Mouse (Mus musculus) forelimb bud, embryonic 11.5 days (tissue): ENCODE results near the gene Spg11.

Experiments used
- DNase-seq: peaks from one replicate; pipeline ENCODE4 v3.0.0-alpha.2; 2012; ENCODE audit warnings: low read depth, low spot score

Spg11 gene

DNA sequence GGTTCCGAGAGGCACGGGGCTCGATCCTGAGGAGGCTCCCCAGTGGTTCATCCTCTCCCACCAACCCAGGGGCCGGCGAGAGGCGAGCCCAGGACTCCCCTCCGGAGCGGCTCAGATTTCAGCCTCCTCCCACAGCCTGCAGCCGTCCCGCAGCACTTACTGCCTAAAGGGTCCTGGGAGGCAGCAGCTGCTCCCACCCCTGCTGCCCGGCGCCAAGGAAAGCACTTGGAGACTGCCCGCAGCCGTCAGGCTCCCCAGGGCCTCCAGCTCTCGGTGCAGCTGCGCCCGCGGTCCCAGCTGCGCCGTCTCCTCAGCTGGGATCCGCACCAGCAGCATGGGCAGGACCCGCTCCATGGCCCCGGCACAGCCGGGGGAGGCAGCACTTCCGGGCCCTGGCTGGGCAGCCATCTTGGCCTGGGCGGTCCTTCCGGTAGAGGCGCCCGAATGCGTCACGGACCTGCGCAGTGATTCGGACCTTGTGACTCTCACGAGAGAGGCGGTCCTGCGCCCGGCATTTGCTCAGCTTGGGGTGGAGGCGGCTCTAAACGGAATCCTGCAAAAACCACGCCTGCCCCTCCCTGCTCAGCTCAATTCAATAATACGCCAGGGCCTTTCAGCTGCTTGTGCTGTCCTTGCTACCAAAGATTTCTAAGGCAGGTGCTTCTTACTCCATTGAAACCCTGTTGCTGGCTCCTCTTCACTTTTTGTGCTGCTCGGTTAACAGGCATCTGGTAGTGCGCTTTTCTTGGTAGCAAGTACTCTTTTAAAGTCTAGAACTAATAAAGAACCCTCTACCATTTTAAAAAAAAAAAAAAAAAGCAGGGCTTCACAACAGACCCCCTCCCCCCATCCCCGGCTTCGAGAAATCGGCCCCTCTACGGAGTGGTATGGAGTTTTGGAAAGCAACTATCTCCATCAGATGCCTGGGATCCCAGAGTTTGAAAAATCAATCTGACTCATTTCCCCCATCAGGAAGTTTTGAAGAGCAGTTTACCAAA, at the start of gene Spg11:
Gene Spg11 (minus strand): TSS at position 426 of the 998 bp plus-strand sequence.
- DNase-seq: peak; percentile 97

DNA sequence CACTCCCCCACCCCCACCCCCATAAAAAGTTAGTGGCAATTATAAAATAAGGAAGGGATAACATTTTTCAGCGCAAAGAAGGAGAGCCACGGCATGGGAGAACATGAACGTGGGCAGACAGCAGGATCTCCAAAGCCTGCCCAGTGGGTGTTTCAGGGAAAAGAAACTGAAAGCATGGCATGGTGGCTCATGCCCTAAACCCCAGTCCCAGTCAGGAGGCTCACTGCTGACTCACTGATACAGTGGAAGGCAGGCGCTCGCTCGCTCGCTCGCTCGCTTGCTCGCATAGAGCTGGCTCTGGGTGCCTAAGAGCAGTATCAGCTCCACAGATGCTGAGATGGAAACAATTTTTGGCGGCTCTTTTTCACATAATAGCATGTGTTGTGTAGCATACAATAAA, 46.1 kb upstream of the Spg11 start:
- DNase-seq: no peak

DNA sequence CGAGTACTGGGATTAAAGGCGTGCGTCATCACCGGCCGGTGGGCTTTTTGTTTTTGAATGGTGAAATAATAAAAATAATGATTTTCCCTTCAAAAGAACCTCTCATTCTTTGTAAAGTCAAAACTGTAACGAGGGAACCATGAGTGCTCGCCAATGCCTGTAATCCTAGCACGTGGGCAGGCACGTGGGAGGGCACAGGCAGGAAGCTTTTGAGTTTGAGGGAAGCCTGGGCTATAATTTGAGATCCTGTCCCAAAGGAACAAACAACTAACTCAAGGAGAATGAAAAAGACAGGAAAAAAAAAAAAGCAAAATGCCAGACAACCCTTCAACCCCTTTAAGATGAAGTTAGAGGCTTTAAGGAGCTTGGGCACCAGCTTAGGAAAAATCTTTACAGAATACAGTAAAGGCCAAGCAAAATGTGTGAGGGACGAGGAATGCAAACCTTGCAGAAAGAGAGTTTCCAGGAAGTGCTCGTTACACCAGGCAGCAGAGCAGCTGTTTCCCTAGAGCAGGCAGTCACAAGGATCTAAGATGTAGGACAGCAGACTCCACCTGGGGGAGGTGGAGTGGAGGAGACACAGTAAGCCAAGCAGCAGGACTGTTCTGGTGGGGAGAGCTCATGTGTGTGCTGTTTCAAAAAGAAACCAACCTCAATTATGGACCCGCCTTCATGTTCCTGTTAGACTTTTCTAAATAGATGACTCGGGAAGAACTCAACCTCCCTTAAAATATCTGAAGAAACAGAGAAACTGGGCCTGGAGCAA, 45.4 kb upstream of the Spg11 start:
- DNase-seq: no peak

DNA sequence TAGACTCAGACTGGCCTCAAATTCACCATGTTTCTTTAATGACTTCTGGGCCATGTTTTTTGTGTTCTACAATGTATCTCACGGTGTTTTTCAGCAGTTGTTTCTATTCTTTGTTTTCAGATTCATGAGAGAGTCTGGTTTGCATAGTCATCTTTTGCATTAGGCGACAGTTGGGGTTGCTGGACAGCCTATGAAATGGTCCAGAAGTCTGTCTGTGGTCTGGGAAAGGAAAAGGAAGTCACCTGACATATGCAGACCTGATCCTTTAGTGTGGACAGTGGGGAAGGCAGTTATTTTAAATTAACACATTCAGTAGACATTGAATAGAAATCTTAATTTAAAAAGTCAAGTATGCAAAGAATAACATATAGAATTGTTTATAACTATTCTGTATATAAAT, 44.3 kb upstream of the Spg11 start:
- DNase-seq: no peak

DNA sequence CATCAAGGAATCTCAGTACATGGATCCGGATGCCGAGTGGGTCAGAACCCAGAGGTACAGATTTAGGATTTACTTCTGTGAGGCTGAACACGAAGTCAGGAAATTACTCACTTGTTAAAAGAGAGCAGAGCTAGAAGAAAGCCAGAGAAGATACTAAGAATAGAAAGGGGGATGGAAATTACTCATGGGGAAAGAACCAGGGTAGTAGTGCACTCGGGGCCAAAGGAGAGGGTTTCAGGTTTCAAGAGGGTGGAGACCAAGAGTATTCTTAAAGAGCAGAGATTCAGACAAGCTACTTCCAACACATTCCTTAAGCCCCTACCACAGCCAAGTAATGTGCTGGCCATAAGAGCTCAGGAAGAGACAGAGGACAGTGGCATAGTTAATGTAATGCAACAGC, 43.4 kb upstream of the Spg11 start:
- peak; percentile 12 for DNase-seq

DNA sequence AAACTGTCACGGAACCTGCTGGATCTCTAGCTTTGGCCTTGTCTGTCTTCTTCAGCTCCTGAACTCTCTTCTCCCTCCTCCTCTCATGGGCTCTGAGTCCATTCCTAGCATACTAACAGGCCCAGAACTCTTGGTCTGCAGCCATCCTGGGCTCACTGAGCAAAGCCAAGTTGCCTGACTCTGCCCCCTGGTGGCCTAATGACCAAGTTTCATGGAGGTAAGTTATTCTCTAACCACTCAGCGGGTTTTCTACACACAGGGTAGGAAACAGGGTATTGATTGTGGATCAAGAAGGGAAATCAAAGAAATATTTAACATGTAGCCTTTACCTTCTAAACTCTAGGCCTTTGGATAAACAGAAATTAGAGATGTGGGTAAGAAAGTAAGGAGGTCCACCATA, 42.5 kb upstream of the Spg11 start, which contains the start of gene Trim69:
Gene Trim69 (plus strand): TSS at position 21 of the 400 bp plus-strand sequence.
- peak; percentile 63 for DNase-seq

DNA sequence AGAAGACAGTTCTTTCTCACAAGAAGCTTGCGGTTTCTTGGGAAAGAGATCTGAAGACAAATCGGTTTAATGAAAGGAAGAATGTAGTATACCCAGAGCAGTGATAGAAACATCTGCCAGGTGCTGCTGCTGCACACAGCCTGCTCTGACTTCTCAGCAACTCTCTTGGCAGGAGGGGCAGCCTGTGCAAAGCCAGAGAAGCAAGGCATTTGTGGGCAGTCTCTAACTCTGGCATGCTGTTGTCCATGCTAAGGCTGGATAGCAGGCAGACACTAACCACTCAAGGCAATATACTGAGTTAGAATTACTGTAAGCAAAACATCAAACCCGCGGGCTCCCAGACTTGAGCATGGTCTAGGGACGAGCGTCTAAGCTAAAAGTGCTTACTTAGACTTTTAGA, 41.5 kb upstream of the Spg11 start:
- DNase-seq: no peak

DNA sequence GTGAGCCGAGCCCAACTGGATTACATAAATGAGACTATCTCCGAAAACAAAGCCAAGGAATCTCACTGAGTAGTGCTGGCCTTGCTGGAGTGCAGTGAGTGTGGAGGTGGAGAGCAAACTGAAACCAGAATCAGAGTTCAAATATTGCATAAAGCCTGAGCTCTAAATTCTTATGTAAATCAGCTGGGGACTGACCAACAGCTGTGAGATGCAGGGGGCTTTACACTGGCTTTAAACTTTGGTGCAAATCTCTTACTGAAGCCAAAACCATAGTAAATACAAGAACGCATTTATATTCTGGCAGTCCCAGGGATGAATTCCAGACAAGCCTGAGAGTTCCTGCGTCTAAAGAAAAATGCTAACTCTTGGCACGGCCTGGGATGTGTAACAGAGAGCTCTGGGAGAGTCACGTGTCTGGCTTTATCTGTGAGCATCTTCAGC, 40.2 kb upstream of the Spg11 start:
- no peak for DNase-seq

DNA sequence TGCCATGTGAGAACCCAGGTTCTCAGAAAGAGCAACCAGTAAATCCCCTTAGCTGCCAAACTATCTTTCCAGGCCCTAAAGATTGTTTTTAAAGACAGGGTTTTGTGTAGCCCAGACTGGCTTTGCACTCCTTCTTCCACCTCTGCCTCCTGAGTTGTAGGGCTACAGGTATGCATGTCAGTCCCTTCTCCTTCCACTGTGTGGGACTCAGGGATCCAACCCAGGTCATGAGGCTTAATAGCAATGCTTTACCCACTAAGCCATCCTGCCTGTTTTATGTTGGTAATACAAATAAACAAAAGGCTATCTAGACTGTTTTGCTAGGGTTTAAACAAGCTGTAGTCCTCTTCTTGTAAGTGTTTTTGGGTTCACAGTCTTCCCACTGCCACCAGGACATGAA, 39.4 kb upstream of the Spg11 start:
- no peak for DNase-seq

DNA sequence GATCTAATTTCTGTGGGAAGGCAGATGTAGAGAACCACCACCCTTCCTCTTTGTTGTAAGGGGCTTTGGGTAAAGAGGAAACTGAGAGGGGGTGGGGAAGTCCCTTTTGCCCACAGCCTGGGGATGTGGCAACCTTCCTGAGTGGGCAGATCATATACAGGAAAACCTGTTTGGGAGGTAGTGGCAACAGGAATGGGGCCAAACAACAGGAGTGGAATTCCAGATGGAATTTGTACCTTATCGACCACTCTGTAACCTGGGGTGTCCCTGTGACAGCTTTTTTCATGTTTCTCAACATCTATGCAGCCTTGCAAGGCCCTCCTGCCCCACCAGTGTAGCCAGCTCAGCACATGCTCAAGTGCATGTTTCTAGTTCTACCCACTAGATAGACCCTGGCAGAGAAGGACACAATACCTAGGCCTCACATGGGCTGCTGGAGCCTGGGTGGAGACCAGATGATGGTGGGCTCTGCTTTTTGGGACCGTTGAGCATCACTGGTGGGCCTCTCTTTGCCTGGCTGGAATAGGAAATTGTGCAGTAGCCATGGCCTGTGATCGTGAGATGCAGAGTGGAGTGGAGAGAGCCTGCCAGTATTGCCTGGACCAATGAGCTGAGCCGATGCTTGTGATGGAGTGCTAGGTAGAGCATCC, 38.0 kb upstream of the Spg11 start:
- DNase-seq: no peak

DNA sequence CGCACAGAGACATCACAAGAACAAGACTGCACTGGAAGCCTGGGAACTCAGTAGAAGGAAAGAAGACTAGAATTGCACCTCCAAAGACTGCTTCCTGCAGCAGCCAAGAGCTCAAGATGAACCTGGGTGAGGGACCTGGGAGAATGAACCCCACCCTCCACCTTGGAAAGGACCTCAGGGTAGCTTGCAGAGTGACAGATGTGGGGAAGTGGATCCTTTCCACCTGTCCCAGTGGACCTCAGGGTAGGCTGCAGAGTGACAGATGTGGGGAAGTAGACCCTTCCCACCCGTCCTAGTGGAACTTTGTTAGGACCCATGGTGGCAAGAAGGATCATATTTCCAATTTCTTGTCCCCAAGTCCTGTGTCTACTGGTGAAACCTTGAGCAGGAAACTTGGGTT, 37.1 kb upstream of the Spg11 start:
- DNase-seq: no peak

DNA sequence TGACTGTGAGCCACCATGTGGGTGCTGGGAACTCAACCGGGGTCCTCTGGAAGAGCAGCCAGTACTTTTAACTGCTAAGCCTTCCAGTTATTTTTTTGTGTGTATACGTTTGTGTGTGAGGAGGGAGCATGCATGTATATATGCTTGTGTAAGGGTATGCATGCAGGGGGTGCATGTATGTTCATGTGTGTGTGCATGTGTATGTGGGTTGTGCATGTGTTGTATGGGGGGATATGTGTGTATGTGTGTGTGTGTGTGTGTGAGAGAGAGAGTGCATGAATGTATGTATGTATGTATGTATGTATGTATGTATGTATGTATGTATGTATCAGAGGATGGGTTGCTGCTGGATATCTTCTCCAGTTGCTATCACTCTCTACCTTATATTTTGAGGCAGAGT, 36.3 kb upstream of the Spg11 start:
- no peak for DNase-seq

DNA sequence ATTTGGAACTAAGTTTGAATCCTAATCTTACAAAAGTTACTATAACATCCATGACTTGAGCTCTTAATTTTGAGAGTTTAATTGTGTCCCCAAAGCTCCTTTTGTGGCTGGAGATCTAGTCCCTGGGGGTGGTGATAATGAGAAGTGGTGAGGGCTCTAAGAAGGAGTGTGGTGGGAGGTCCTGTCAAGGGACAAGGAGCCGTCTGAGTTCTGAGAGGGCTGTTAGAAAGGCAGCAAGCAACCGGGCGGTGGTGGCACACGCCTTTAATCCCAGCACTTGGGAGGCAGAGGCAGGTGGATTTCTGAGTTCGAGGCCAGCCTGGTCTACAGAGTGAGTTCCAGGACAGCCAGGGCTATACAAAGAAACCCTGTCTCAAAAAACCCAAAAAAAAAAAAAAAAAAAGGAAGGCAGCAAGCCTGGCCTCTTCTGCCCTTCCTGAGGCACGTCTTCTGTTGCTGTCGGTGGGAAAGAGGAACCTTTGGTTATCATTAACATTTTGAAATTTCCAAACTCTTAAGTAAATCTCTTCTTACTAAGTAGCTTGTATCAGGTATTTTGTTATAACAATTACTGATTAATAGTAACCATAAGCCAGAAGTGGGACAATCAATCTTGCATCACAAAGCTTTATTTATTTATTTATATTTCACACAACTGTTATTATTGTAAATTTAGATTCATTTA, 35.6 kb upstream of the Spg11 start:
- DNase-seq: no peak

DNA sequence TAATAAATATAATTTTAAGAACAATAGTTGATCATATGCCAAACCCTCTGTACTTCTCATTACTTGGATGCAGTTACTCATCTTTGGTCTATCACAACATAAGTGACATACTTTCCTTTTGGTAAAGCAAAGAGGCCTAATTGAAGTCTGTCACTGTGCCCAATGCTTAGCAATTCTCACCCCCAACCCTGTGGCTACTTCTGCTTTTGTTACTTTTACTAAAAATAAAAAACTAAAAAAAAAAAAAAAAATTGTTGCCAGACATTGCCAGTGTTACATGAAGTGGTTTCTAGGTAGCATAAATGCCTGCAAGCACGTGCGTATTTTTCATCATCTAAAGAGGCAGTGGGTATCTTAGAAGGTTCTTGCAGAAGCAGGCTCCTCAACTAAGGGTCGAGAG, 34.7 kb upstream of the Spg11 start:
- DNase-seq: no peak

DNA sequence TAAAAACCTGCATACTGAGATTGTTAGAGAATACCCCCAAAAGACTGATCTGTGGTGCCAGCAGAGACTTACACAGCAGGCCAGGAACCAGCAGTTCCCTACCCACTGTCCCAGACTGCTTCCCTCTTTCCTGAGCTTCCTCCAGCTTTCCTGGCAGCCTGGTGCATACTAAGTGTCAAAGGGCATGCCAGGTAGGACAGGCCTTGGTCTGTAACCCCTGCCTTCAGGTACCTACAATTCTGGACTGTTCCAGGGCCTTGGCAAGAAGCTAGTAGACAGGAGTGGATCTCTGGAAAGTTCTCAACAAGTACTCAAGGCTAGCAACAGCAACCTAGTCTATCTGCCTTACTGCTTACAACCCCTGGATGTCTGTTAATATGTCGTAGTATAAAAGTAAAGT, 33.0 kb upstream of the Spg11 start:
- no peak for DNase-seq

DNA sequence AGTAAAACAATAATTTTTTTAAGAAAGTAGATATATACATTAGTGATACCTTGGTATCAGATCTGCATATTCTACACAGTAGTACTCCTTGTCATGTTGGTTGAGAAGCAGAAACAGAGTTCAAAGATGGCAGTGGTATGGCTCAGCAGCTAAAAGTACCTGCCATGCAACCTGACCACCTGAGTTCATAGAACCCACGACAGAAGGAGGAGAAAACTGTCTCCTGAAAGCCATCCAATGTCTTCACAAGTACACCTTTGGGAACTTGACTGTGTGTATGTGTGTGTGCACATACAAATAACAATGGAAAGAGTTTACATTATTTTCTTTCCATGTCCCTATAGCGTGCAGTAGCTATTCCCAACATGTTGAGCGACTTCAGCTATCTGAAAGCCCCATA, 31.5 kb upstream of the Spg11 start:
- DNase-seq: no peak

DNA sequence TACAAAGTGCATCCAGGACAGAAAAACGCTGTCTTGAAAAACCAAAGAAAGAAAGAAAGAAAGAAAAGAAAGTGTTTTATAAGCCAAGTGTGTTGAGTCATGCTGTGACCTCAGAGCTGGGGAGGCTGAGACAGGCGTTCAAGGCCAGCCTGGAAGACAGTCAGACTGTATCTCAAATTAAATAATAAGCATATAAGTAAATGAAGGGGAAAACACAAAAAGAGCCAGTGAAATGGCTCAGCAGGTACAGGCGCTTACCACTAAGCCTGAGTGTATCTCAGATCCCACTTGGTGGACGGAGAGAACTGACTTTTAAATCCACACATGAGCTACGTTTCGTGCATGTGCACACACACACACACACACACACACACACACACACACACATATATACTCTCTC, 31.1 kb upstream of the Spg11 start:
- no peak for DNase-seq

DNA sequence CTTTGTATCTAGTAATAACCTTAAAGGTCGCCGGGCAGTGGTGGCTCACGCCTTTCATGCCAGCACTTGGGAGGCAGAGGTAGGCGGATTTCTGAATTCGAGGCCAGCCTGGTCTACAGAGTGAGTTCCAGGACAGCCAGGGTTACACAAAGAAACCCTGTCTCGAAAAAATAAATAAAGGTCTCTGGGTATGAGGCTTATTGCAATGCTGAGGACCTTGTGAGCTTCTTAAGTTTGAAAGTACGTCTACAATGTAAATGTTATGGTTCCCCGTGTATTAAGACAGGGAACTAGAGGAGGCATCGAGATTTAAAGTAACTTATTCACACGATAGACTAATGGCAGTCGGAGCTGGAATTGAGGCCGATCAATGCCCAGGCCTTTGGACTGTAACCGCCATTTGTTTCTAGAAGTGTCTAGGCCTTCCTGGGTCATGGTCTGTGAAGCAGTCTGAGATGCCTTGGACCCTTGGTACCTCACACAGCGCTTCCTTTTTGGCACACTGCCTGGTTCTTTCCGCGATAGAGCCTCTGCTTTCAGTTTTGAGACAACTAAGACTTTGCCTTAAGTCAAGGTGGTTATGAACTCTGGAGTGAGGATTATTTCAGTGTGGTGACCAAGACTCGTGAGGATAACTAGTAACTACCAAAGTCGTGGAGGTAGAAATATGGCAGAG, 30.2 kb upstream of the Spg11 start:
- DNase-seq: peak; percentile 10

DNA sequence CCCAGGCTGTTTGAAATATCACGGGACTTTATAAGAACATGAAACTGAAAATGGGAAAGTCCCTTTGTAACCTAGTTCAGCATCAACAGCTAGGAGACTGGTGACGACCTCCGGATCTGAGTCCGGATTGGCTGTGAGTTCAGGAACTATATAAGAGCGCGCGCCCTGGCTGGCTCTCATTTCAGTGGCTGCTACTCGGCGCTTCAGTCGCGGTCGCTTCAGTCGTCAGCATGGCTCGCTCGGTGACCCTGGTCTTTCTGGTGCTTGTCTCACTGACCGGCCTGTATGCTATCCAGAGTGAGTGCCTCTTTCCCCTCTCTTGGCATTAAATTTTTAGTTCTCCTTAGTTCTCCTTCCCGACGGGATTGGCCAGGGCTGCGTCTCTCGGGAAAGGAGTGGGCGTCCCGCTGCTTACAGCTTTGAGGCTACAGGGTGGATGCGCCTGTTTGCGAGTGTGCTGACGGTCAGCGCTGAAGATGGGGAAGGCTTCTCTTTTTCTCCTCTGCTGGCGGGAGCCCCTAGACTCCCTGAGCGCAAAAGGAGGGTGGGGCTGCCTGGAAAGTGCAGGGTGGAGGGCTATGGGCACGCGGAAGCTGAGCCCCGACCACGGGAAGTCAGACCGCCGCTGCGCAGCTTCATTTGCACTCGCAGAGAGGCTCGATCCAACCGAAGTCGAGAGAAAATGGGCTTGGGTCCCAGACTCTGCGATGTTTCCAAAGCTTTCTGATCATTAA, 29.5 kb upstream of the Spg11 start, which contains the start of gene B2m:
Gene B2m (plus strand): TSS at position 179 of the 734 bp plus-strand sequence.
- peak; percentile 95 for DNase-seq

DNA sequence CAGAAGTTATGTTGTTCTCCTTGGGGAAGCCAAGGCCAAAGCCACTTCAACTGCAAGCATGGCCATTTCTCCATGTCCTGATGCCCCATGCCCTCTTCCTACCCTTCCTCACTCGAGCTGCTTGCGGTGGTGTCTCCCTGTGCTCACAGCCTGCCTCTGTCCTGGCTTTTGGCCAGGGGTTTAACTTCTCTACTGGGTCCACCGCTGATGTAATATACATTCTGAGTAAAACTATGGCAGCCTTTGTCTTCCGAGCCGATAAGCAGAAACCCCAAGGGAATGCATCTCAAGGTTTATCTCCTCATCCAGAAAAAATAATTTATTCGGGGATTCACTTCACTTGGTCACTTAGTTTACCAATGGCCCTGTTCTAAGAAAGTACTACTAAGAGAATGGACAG, 28.5 kb upstream of the Spg11 start:
- no peak for DNase-seq
